Mouse (Mus musculus): ENCODE measurements at regions not wholly inside any gene's neighbourhood (a gene's known extent, or its start where the extent isn't known, plus 50 kb on each side); places are given as distances from the start of the nearest gene placed in this dataset.

DNA sequence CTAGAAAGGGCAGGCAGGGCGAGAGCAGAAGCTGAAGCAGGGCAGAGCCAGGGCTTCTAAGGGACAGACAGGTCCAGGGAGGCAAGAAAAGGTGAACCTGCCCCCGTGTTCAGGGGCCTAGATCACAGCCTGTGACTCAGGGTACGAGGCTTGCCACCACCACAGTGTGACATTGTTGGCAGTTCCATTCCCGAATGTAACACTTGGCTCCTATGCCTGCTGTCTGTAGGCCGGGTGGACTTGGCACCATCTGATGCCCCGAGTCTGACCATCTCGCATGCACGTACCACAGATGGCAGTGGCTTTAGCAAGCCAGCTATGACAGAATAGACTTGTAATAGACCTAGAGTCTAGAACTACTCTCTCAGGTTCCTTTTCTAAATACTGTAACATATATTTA, 74.3 kb downstream of the Sdc1 start:
- TF ChIP-seq POLR2A (IDR thresholded peaks at IDR 0.05; ENCODE audit: low read depth, low read length), result no peak
- no peak for TF ChIP-seq CTCF (IDR thresholded peaks at IDR 0.05; ENCODE audit: extremely low read depth, insufficient read length, insufficient replicate concordance, low read depth, low read length)

Data from small intestine, adult 2 months (tissue).